Mouse (Mus musculus): ENCODE results near the gene Me1.
A peak's percentile ranks its signal among the peaks of the same experiment; 100 is the strongest.

Gene Me1

DNA sequence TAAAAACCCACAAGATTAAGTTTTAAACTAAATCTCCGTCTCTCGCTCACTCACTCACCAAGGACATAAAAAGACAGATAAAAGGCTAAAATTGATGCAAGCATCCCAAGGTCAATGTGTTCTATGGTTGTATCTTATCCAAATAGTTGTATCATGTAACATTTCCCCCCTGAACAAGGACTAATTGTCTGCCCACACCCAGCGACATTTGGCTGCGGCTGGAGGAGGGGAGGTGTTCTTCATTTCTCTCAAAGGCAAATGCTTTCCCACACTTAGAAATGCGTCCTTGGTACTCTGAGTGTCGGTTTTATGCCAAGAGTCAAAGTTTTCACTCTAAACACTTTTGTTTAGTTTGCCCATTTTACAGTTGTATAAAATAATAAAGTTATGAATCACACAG, 13.2 kb upstream of the Me1 start:
- DNase-seq (ENCODE audit: low spot score in 2 of 2) = no peak

DNA sequence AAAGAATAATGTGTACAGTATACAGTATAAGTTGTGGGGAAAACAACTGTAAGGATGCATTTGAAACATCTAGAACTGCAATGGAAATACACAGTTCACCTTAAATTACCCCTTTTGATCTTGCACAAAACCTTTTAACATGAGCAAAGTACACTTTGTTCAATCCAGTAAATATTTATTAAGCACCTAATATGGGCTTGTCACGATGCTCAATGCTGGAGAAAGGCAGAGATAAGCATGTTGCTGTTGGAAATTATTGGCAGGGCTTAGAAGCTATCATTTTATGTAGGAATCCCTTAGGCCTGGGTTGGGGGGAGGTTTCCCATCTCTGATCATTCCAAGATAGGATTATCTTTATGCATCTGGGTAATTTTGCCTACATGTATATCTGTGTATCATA, 11.7 kb upstream of the Me1 start:
- no peak for DNase-seq (ENCODE audit: low spot score in 2 of 2)

DNA sequence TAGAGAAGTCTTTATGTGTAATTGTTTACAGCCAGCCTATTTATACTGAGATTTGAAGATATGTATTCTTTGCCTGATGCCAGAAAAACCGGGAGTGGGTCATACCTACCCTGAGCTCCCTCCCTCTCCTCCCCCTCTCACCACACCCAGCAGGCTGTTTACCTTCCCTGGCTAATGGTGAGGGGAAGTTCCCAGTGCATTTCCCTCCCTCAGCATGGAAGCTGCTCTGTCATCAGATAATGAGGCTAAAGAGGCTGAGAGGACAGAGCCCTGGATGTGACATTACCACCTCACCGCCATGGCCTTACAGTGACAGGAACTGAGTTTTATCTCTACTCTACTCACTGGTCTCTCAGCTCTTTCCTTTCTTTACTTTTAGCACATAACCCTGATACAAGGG, 6.1 kb upstream of the Me1 start:
- DNase-seq (ENCODE audit: low spot score in 2 of 2) = no peak

DNA sequence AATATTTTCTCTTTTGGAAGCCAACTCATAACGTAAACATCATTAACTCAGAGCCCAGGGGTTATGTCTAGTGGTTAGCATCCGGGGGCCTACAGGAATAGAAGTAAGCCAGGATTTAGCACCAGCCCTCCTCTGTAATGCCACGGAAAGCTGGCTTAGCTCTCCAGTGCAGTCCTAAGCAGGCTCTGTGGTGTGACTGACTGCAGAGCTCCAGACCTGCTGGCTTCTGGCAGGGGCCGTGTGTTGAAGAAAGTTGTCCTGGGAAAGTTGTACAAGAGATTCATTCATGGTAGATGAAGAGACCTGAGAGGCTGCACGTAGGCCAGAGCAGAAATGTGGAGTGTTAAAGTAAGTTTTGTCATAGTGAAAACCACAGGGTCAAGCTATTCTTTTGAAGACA, 5.5 kb upstream of the Me1 start:
- no peak for DNase-seq (ENCODE audit: low spot score in 2 of 2)

DNA sequence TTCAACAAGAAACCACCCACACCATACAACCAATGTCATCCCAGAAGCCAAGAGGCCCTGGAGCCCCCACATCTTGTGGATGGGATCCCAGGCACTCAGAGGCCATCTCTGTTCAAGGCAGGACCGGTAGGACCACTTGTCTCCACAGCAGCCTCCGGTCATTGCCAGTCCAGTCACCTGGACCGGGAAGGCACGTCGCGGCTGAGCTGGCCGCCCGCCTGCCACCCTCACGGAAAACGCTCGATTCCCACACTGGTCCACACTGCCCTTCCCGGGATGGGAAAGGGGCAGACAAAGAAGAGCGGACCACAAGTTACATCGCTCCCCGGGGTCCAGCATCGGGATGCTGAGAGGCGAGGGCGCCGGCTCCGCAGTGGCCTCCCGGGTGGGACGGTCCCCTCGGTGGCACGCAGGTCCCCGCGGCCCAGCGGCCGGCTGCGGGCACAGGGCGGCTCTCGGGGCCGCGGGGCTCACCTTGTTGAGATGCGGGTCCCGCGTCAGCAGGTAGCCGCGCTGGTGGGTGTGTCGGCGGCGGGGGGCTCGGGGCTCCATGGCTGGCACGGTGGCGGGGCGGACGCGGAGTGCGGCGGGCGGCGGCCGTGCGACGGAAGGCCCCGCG, 445 bp downstream of the Me1 start:
- DNase-seq (ENCODE audit: low spot score in 2 of 2) = peak; percentile 44 to 49

DNA sequence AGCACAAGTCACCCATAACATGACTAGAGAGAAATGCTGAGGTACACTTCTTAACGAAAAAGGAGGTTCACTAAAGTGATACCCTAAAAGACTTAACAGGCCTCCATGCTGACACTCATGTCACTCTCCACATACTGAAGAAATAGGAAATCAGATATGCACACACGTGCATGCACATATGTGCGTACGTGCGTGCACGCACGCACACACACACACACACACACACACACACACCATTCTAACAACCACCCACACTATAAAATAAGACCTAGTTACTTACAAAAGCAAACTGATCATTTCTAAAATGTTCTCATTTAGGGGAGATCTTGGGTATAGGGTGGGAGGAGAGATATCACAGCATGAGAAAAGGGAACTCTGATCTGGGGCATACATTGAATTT, 1.1 kb downstream of the Me1 start:
- no peak for DNase-seq (ENCODE audit: low spot score in 2 of 2)

DNA sequence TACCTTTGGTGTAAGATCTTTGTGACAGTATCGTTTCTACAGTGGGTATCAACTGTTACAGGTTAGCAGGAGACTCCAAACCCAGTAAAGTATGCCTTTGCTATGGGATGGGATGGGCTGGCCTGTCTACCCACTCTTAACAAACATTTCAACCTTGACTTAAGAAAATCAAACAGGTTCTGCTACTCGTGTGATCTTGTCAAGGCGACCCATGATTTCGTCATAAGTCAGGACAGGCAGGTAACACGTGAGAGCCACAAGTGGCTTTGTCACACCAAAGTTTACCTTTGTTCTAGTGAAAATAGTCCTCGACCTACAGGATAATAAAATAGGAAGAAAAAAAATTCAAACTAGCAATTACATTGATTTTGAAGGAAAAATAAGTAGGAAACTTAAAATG, 1.8 kb downstream of the Me1 start:
- no peak for DNase-seq (ENCODE audit: low spot score in 2 of 2)

DNA sequence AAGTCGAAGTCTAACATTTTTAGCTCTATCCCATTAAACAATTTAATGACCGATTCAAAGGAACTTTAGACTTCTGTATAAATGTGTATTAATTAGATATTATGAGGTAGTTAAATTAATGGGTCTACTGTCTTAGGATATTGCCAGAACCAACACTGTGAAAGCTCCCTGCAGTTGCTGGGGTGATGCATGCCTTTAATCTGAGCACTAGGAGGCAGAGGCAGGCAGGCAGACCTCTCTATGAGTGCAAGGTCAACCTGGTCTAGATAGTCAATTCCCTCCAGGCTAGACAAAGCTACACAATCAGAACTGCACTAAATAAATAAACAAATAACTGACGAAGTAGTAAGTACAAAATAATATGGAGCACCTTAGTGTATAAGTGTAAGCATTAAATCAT, 3.1 kb downstream of the Me1 start:
- DNase-seq (ENCODE audit: low spot score in 2 of 2) = no peak

DNA sequence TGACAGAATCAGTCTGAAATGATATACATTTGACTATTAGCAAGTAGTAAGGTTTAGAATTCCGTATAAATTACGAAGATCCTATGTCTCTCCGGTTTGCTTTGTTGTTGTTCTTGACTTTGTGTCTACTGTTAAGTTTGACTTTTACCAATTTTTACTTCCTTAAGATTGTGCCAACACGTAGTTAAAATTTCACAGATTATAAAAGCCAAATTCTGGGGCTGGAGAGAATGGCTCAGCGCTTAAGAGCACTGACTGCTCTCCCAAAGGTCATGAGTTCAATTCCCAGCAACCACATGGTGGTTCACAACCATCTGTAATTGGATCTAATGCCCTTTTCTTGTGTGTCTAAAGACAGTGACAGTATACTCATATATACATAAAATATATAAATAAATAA, 3.5 kb downstream of the Me1 start:
- no peak for DNase-seq (ENCODE audit: low spot score in 2 of 2)

DNA sequence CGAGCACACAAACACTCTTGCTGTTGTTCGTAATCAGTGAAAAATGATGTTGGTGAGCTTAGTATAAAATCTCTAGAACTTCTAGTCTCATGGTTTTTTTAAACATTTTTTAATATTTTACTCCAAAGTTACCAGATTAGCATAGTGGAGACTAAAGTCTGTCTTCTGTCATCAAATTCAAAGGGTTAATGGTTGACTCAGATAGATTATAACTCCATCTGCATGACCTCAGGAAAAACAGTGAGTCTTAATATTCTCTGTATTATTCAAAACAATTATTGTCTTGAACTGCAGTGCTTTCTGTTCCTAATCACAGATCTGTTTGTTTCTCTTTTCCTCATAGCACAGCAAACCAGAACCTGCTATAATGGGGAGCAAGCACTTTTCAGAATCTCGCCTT, 4.7 kb downstream of the Me1 start:
- no peak for DNase-seq (ENCODE audit: low spot score in 2 of 2)

DNA sequence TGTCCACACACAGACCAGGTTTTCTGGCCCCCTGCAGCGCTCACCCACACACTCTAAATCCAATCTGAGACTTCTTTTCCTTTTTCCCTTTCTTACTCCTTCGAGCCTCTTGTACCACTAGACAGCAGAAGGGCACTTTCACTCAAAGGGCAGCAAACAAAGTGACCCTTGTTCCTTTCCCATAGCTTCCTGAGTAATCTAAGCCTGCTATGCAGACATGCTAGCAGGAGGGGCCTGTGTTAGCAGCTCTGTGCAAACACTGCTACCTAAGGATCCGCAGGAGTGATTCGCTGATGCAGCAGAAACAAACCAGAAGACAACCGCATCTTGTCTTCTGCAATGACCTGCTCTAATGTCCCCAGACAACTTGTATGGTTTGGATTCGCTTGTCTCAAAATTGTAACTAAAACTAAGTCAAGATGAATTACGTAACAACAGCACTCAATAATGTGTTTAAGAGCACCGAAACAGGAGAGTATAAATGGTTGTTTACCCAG, 12.0 kb downstream of the Me1 start:
- DNase-seq (ENCODE audit: low spot score in 2 of 2) = no peak

DNA sequence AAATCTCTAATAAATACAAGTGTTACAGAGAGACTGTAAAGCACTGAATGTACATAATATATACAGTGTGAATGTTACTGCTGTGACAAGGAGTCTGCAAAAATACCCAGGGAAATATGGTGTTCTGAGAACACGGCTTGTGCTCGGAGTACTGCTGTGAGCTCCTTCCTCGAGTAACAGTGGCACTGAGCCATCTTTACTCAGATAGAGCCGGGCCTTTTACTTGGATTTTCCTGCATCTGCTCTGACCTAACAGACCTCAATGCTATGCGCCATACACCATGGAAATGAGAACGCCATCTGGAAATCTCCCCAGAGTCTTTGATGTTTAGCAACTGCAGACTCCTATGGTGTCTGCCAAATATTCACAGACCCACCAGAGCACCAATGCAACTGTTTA, 12.9 kb downstream of the Me1 start:
- no peak for DNase-seq (ENCODE audit: low spot score in 2 of 2)

DNA sequence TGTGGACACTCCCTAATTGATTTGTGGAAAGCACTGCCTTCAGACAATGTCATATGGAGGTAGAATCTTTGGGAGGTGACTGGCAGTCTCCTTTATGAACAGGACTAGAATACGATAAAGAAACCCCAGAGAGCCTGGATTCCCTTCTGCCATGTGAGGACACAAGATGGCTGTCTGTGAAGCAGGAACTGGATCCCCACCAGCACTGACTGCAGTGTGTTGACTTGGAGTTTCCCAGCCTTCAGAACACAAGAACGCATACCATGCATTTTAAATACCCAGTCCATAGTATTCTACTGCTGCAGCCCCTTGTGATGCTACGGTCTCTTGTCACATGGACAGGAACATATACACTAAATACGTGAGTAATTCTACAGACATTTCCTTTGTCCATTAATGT, 13.5 kb downstream of the Me1 start:
- DNase-seq (ENCODE audit: low spot score in 2 of 2) = no peak

DNA sequence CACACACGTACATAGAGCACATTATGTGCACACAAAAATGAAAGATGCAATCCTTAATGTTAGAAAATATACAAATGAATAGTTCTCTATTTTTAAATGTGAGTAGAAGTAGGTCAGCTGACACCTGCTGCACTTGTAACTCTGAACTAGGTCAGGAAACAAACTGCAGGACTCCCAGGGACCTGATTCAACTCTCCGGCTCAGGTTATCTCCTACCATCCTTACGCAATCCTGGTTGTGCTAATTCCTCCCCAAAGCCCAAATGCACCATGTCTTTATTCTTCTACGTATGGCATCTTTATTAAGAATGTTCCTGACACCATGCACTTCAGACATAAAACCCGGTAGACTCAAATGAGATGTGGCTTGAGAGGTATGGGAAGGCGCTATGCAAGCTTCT, 15.3 kb downstream of the Me1 start:
- DNase-seq (ENCODE audit: low spot score in 2 of 2) = no peak

DNA sequence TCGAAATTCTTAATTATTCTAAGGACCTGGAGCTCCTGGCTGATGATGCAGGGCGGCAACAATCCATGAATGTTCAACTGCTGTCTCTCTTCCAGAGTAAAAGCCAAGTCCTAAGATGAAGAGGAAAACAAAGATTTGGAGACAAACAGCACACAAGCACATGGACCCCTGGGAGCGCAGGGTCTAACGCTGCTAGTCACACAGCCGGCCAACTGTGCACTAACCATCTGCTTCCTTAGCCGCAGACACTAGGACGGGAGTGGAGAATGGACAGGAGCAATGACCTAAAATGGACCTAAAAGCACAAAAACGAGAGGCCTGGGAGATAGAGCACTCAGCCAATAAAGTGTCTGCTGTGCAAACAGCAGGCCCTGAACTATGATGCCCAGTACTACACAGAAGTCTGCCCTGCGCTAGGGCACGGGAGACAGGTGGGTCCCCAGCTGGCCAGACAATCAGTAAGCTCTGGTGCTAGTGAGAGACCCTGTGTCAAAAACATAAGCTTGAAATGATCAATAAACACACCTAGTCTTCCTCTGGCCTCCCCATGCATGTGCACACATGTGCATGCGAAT, 15.8 kb downstream of the Me1 start:
- no peak for DNase-seq (ENCODE audit: low spot score in 2 of 2)

DNA sequence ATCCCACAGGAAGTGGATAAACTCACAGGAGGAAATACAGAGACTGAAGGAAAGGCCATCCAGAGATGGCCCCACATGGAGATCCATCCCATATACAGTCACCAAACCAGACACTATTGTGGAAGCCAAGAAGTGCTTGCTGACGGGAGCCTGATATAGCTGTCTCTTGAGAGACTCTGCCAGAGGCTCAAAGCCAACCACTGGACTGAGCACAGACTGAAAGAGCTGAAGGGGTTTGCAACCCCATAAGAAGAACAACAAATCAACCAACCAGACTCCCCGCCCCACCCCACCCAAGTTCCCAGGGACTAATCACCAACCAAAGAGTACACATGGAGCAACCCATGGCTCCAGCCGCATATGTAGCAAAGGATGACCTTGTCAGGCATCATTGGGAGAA, 19.5 kb downstream of the Me1 start:
- no peak for DNase-seq (ENCODE audit: low spot score in 2 of 2)

DNA sequence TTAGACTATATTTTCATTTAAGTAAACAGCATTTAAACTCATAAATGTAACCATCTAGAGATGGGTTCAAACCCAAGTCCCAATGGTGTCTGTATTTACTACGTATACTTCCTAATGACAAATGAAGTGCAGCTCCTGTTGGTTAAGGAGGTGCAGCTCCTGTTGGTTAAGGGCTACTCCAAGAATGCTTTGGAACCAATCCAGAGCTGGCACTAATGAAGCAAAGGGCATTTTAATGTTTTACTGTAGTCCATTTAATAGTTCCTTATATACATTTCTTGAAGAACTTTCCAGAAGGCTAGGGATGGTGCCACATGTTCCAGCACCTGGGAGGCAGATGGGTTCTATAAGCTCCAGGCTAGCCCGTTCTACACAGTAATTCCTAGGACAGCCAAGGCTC, 20.3 kb downstream of the Me1 start:
- DNase-seq (ENCODE audit: low spot score in 2 of 2) = no peak

DNA sequence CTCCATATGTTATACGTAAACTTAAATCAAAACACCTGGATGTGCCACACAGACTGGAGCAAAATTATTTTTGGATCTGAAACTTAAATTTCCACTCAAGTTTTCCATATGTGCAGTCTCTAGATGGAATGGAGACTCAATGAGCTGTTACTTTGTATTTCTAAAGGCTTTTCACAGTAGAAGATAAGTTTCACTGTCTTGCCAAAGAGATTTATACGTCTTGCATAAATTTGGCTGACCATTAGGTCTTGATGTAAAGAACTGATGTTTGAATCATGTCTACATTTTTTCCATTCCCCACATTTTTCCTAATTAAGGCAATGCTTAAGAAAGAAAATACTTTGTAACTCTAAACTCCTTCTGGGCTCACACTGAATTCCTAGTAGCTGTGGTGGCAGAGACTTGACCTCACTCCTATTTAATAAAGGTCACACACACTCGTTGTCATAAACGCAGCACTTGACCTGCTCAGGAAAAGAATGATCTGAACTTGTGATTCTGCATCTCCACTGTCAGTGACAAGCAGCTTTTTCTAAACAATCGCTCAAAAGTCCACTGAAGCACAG, 22.8 kb downstream of the Me1 start:
- DNase-seq (ENCODE audit: low spot score in 2 of 2) = no peak

DNA sequence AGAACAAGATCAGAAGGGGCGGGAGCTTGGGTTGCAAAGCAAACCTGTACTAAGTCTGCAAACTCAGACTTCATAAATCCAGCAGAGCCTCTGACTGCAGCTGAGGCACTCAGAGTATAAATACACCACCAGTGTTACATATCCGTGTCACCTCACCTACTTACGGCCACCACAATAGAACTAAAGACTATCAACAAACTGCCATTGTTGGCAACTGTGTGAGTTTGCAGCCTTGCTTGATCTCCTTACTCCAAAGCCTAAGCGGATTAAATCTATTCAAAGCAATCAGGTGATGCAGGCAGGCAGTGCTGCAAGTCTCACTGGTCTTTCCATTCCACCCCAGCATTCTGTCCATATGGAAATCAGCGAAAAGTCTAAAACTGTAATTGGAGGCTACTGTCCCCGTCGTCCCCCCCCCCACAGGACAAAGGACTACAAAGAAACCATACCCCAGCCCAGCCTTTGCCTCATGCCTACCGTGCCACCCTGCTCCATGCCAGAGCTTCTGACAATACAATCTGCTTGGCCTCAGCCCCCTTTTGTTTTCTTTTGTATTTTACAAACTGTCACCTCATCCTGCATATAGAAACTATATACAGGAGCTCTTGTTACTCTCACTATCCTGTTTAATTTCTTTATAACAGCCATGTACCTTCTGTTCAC, 27.0 kb downstream of the Me1 start:
- no peak for DNase-seq (ENCODE audit: low spot score in 2 of 2)

DNA sequence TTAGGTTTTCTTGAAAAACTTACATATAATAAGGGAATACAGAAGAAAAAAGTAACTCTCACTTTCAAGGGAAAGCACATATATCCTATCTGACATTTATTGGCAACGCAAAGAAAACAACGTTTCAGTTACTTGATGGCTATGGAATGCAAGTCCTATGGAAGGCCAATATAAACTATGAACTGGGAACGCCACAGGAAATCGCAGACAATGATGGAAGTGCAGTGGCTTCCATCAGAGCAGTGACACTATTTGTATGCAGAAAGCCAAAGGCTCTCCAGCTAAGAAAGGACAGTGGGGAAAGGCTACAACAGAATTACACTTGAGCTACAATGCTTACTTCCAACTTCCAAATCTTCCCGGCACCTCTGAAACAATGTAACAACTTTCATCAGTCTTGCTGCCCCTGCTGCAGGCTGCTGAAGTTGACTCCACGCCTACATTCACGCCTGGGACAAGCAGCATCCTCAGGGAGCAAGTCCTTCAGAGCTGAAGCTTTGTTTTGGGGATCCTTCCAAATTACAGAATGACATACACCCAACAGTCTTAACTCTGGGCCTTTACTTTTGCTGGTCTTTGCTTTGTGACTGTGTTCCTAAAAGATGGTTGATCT, 28.5 kb downstream of the Me1 start:
- DNase-seq (ENCODE audit: low spot score in 2 of 2) = no peak

DNA sequence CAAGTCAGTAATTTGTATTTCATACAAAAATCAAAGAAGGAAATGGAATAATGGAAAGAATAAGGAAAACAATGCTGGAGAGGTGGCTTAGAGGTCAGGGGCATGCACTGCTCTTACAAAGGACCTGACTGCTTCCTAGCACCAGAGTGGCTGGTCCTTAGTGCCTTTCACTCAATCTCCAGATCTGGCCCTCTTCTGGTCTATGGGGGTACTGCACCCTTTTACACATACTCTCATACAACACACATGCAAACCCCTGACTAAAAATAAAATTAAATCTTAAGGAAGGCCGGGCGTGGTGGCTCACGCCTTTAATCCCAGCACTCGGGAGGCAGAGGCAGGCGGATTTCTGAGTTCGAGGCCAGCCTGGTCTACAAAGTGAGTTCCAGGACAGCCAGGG, 34.1 kb downstream of the Me1 start:
- DNase-seq (ENCODE audit: low spot score in 2 of 2) = no peak

DNA sequence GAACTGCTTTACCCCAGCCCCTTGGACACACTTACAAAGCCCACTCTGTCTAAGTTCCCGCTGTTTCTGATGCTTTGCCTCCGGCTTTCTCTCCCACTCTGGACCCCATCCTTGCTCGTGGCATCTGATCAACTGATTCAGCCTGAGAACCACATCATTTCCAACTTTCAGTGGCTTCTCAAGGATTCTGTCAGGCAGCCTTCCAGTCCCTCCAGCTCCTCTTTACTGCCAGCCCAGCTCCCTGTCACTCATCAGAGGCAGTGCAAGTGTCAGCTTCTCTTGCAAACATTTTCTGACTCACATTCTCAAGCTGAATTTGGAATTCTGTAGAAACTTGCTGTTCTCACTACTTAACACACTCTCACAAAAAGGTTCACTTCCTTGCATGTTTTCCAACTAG, 34.5 kb downstream of the Me1 start:
- no peak for DNase-seq (ENCODE audit: low spot score in 2 of 2)

DNA sequence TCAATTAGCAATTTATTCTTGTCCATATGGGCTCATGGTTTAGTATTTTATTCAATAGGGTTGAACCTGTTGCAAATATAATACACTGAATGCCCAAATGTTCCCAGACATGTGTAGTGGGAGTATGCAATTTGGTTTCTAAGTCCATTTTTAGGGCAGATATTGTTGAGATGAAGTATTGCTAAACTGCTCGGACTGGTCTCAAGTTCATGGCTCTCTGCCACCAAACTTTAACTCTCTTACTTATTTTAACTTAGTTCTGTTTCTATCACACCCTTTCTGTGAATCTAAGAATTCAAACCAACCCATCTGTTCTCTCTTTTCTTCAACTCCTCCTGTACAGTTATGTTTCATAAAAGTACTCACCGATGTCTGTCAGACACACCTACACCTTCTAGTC, 35.4 kb downstream of the Me1 start:
- no peak for DNase-seq (ENCODE audit: low spot score in 2 of 2)

Data from right cerebral cortex, adult 2 months (tissue).